In genomic region chr7:80655350-80656013, GRCm38 (mm10) we compare ENCODE assay signal across 9 mouse cellular contexts. TPM values are rescaled to one million over a fixed set of nuclear protein-coding genes. Genes with fewer than 3 reads are reported as not detected.
A peak's percentile ranks its signal among the peaks of the same experiment; 100 is the strongest.
DNase-seq lines count a peak whose midpoint lies in the region; ATAC-seq and TF ChIP-seq lines count a peak whose summit lies in the region.
"Had no signal": no experiment of that assay in that cellular context is flagged by ENCODE, and none has a peak within 500 bp of the region (broad histone marks: within the 10 kb centered on the region; RNA-seq: fewer than 3 reads in every experiment).

No protein-coding gene starts in this region.

- ATAC-seq in hindbrain, embryonic 13.5 days (ENCODE audit: low FRiP score) = no peak
- ATAC-seq in heart, embryonic 12.5 days (ENCODE audit: insufficient number of reproducible peaks, low FRiP score) = peak; percentile 58; the same call in 1 of the 2 replicates
- ATAC-seq in intestine, postnatal 0 days = no peak

- no peak for TF ChIP-seq CTCF in brain, embryonic 14.5 days (IDR thresholded peaks at IDR 0.05; ENCODE audit: borderline replicate concordance, extremely low read depth, insufficient read depth, insufficient read length)
- no peak for TF ChIP-seq CTCF in intestine, postnatal 0 days (IDR thresholded peaks at IDR 0.05; ENCODE audit: low read depth)

- DNase-seq in hindbrain, embryonic 10.5 days (ENCODE audit: low spot score) = no peak
- DNase-seq in brain, embryonic 14.5 days (ENCODE audit: low read depth) = peak; percentile 84
- DNase-seq in thymus, postnatal 36 days = no peak
- DNase-seq in ovary, postnatal 10 days (ENCODE audit: low spot score) = no peak
- DNase-seq: kidney, postnatal 14 days had no signal

- H3K27ac ChIP-seq in hindbrain, embryonic 13.5 days = peak overlapping the region; percentile 52
- no peak overlapping the region for H3K27ac ChIP-seq in hindbrain, embryonic 10.5 days
- H3K27ac ChIP-seq in heart, embryonic 12.5 days (ENCODE audit: poor library complexity, severe bottlenecking) = peak overlapping the region; percentile 85
- peak overlapping the region; percentile 27 for H3K27ac ChIP-seq in macrophage
- no peak overlapping the region for H3K27ac ChIP-seq in intestine, postnatal 0 days (ENCODE audit: low read depth, low read length)

- H3K9ac ChIP-seq in hindbrain, embryonic 13.5 days = no peak overlapping the region; the same call in 1 of the 2 replicates
- peak overlapping the region; percentile 28; the same call in 1 of the 2 replicates for H3K9ac ChIP-seq in heart, embryonic 12.5 days
- H3K9ac ChIP-seq in intestine, postnatal 0 days (ENCODE audit: low read depth, low read length) = no peak overlapping the region

- no peak overlapping the region for H3K4me3 ChIP-seq in hindbrain, embryonic 13.5 days
- no peak overlapping the region for H3K4me3 ChIP-seq in hindbrain, embryonic 10.5 days
- no peak overlapping the region for H3K4me3 ChIP-seq in heart, embryonic 12.5 days
- no peak overlapping the region for H3K4me3 ChIP-seq in macrophage (ENCODE audit: inconsistent target)
- no peak overlapping the region for H3K4me3 ChIP-seq in intestine, postnatal 0 days (ENCODE audit: low read depth, low read length)

- H3K36me3 ChIP-seq in hindbrain, embryonic 13.5 days = no peaks in the 10 kb centered on the region; the same call in 1 of the 2 replicates
- no peaks in the 10 kb centered on the region for H3K36me3 ChIP-seq in hindbrain, embryonic 10.5 days
- H3K36me3 ChIP-seq in heart, embryonic 12.5 days = no peaks in the 10 kb centered on the region
- no peaks in the 10 kb centered on the region for H3K36me3 ChIP-seq in macrophage (ENCODE audit: inconsistent target)
- 0 out of 2 replicates have a peak, but pooled peaks cover 4% of the 10 kb centered on the region for H3K36me3 ChIP-seq in intestine, postnatal 0 days (ENCODE audit: control insufficient read depth, insufficient read depth)

- peaks cover 28% of the 10 kb centered on the region for H3K79me2 ChIP-seq in macrophage (ENCODE audit: inconsistent target)

- TF ChIP-seq POLR2A in brain, embryonic 14.5 days (IDR thresholded peaks at IDR 0.05; ENCODE audit: borderline replicate concordance, extremely low read depth, insufficient read depth, insufficient read length, poor library complexity, severe bottlenecking) = no peak

- peaks cover 59% of the 10 kb centered on the region for H3K4me1 ChIP-seq in hindbrain, embryonic 13.5 days (replicated peaks)
- peaks cover 36% of the 10 kb centered on the region for H3K4me1 ChIP-seq in hindbrain, embryonic 10.5 days (replicated peaks)
- peaks cover 66% of the 10 kb centered on the region for H3K4me1 ChIP-seq in heart, embryonic 12.5 days (replicated peaks)
- H3K4me1 ChIP-seq in intestine, postnatal 0 days (replicated peaks; ENCODE audit: control insufficient read depth, insufficient read depth, low read length) = 0 out of 2 replicates have a peak, but pooled peaks cover 3% of the 10 kb centered on the region

- H3K9me3 ChIP-seq in hindbrain, embryonic 13.5 days = no peaks in the 10 kb centered on the region
- no peaks in the 10 kb centered on the region for H3K9me3 ChIP-seq in hindbrain, embryonic 10.5 days
- no peaks in the 10 kb centered on the region for H3K9me3 ChIP-seq in heart, embryonic 12.5 days (replicated peaks)
- H3K9me3 ChIP-seq in intestine, postnatal 0 days (ENCODE audit: control insufficient read depth) = no peaks in the 10 kb centered on the region

- H3K27me3 ChIP-seq in hindbrain, embryonic 13.5 days = no peaks in the 10 kb centered on the region
- no peaks in the 10 kb centered on the region for H3K27me3 ChIP-seq in hindbrain, embryonic 10.5 days (ENCODE audit: insufficient read depth, poor library complexity, severe bottlenecking)
- H3K27me3 ChIP-seq in heart, embryonic 12.5 days (replicated peaks) = no peaks in the 10 kb centered on the region
- no peaks in the 10 kb centered on the region for H3K27me3 ChIP-seq in intestine, postnatal 0 days (replicated peaks; ENCODE audit: control insufficient read depth, insufficient read depth, low read length)

- H3K4me2 ChIP-seq in hindbrain, embryonic 13.5 days = no peak overlapping the region
- H3K4me2 ChIP-seq in heart, embryonic 12.5 days = 0 out of 2 replicates have a peak overlapping the region, but pooled peaks have one; percentile 6
- no peak overlapping the region for H3K4me2 ChIP-seq in intestine, postnatal 0 days (replicated peaks; ENCODE audit: low read depth)

- WGBS in hindbrain, embryonic 13.5 days = 80% methylated on average over 6 of the region's 6 CpGs
- whole genome bisulfite sequencing in hindbrain, embryonic 10.5 days = 89% methylated on average over 6 of the region's 6 CpGs
- 53% methylated on average over 6 of the region's 6 CpGs for WGBS in heart, embryonic 12.5 days
- WGBS in macrophage (ENCODE audit: missing documents) = 61% methylated on average over 6 of the region's 6 CpGs
- 66% methylated on average over 6 of the region's 6 CpGs for WGBS in intestine, postnatal 0 days

RNA-seq across cellular contexts. Expression of gene Crtc3, which starts 33.2 kb away (rescaled TPM):
- polyA plus RNA-seq in hindbrain, embryonic 13.5 days (2015; fragmentation: Nextera tagmentation; extraction: Ambion mirVana) = 14.3 and 16.5 TPM in 2 replicates
- polyA plus RNA-seq in hindbrain, embryonic 10.5 days (2016; fragmentation: Nextera tagmentation; extraction: Ambion mirVana) = 8.1 and 10.1 TPM in 2 replicates
- 13.0 and 18.1 TPM in 2 replicates for polyA plus RNA-seq in brain, embryonic 14.5 days (2012; rRNA removed)
- 16.7 and 16.9 TPM in 2 replicates for polyA plus RNA-seq in heart, embryonic 12.5 days (2016; fragmentation: Nextera tagmentation; extraction: Ambion mirVana)
- 10 to 100 TPM; 25.8 to 70.8 (median 50.4) TPM for total RNA-seq in macrophage (2018; cell fraction: chromatin; rRNA removed)
- 10 to 100 TPM in 22 of 26 experiments, 1 to 10 TPM in 4; 8.8 to 17.2 (median 12.5) TPM for total RNA-seq in macrophage (2018; cell fraction: cytosol; rRNA removed)
- 10 to 100 TPM; 11.8 to 43.9 (median 26.0) TPM for total RNA-seq in macrophage (2018; cell fraction: nucleus; rRNA removed)
- 9.6 to 16.5 TPM (median 11.3 TPM) in 3 replicates for polyA plus RNA-seq in macrophage (2018)
- polyA plus RNA-seq in intestine, postnatal 0 days (2015; fragmentation: Nextera tagmentation; extraction: Ambion mirVana) = 11.5 and 13.8 TPM in 2 replicates

Comparison
In these comparisons a context has a peak if more than half of its experiments do, and no peak if none do; other contexts are left out.
1. H3K27ac ChIP-seq: peak in hindbrain, embryonic 13.5 days (single experiment), heart, embryonic 12.5 days (single experiment) and macrophage (single experiment); none in hindbrain, embryonic 10.5 days (single experiment) and intestine, postnatal 0 days (single experiment).